Mouse (Mus musculus): ENCODE results near the gene Pdcd2l. TPM values are rescaled to one million over a fixed set of nuclear protein-coding genes. Genes with fewer than 3 reads are reported as not detected.
A peak's percentile ranks its signal among the peaks of the same experiment; 100 is the strongest.

Gene Pdcd2l
- total RNA-seq (2021): 10 to 100 TPM; 21.1 to 25.1 TPM

DNA sequence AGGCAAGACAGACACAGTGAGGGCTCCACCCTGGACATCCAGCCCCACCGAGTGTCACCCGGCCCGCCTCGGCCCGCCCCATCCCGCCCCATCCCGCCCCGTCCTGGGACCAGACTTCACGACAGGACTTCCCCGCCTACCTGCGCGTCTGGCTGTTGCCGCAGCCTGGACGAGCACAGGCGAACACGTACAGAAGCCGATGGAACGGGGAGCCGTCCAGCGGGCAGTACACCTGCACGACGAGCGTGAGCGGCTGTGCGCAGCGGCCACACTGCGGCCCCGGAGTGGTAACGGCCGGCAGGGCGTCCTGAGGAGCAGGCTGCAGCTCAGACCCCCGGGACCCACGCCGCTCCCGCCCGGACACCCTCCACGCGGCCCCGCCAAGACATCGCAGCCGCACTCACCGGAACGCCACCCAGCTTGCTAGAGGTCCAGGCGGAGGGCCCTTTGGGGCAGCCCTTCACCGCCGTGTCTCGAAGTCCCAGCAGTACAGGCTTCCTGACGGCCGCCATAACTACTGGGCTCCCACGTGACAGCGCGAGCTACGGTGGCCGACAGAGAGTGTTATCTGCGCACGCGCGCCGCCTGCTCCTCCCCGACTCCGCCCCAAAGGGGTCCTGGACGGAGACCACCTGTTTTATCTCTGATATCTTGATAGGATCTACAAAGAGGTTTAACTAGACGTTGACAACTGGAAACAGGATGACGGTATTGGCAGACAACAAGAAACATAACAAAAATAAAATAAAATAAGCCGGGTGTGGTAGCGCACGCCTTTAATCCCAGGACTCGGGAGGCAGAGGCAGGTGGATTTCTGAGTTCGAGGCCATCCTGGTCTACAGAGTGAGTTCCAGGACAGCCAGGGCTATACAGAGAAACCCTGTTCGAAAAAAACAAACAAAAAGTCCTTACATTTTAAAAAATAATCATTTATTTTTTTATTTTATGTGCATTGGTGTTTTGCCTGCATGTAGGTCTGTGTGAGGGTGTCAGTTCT is at the start of gene Pdcd2l:
TSS of gene Pdcd2l (minus strand) at position 530 of the 997 bp plus-strand sequence.
- peak; percentile 90 to 93 for DNase-seq

GRCm38 (mm10) chr7:34242176-34242575 is 45.7 kb upstream of the Pdcd2l start:
- DNase-seq: peak; percentile 51 to 53

DNA sequence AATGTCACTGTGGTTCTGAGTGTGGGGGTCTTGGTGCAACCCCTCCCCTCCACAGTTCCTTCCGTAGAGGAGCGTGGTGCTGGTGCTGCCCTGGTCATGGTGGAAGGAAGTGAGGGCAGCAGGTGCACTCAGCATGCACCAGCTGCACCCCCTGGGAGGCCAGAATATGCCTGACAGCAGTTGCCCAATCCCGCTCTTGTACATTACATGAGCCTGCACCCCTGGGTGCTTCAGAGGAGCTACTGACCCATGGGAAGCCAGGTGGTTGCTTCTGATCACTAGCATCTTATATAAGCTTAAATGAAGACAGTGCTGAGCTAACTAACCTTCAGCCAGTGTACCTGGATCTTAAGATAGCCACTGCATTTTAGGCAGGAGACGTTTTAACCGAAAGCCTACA is 41.6 kb upstream of the Pdcd2l start:
- DNase-seq: no peak

GRCm38 (mm10) chr7:34235602-34236001 is 39.1 kb upstream of the Pdcd2l start:
- DNase-seq: no peak

GRCm38 (mm10) chr7:34234610-34235561 is 38.4 kb upstream of the Pdcd2l start:
- DNase-seq: no peak

- peak; percentile 100 for DNase-seq
Observed at GRCm38 (mm10) chr7:34233909-34234609, 37.6 kb upstream of the Pdcd2l start.

DNA sequence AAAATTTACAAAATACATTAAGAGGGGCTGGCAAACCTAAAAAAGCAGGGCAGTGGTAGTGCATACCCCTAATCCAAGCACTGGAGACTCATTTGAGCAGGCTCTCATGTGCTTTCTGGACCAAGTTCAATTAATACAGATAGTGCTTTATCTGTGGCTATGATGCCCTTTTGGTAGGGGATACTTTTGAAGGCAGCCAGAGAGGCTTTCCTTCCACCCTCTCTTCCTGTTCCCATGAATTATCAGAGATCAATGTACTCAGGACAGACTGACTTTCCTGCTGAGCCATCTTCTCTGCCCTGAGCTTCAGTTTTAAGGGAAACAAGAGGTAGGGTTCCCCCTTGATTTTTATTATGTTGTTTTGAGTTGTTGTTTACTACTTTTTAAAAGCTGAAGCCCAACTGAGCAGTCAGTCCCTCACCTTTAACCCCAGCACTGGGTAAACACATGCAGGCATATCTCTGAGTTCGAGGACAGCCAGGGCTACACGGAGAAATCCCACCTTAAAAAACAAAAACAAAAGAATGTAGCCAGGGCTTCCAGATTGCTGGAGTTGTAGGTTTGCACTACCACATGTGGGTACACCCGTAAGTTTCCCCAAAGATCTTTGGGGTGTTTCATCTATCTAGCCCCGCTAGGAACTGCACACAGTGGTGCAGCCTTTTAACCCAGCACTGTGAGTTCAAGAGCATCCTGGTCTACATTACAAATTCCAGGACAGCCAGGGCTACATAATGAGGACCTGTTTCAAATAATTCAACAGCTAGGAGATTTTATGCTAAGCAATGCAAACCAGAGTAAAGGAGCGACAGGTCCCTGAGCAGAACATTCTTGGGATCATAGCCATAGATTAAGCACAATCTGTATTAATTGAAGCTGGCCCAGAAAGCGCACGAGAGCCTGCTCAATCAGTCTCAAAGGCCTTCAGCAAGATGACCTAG is 36.6 kb upstream of the Pdcd2l start:
- DNase-seq: no peak

DNA sequence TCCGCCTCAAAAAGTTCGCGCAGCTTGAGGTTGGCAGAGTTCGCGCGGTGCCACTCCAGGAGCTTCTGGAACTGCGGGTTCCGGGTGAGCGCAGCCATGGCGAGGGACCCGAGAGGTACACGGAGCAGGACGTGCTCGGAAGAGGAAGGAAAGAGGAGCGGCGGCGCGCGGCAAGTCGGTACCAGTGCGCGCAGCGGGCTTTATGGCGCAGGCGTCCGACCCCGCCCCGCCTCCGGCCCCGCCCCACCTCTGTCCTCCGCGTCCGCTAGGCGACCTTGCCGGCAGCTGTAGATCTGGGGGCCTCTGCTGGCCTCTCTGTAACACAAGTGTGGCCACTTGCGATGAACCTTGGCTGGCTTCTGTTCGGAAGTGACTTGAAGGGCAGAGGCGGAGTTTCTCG is 33.7 kb upstream of the Pdcd2l start, which contains the start of gene Gpi1:
TSS of gene Gpi1 (minus strand) at position 221 of the 400 bp plus-strand sequence.
- DNase-seq: peak; percentile 70 to 72

DNA sequence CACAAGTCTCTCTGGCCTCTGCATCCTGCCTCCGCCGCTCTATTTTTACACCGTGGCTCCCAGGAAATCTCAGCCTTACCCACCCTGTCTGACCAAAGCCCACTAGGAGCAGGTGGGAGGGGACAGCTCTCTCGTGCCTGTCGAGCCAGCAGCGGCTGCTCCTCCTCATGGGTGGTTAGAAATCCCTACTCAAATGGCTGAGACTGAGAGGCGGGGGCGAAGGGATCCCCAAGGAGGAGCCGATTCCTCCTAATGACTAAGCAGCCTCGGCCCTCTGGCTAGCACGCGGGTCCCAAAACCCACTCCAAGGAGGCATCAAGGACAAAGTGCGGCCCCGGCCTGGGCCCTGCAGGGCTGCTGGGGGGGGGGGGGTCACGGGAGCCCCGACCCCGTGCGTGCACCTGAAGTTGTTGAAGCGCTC is 33.2 kb upstream of the Pdcd2l start:
- peak; percentile 50 to 53 for DNase-seq

DNA sequence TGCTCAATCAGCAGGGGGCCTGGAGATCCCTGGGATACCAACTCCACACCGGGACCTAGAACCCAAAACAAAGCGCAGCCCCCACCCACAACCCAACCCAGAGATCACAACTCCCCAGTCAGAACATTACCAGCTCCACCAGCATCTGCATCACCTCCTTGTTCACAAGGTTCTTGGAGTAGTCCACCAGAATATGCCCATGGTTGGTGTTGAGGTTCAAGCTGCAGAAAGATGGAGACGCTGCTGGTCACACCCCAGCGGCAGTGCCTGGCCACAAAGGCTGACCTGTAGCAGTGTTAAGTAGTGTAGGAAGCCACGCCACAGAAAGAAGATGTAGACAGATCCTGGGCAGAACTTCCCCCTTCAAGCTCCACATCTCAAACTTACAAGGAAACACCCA is 32.7 kb upstream of the Pdcd2l start:
- DNase-seq: no peak

GRCm38 (mm10) chr7:34228641-34229040 is 32.2 kb upstream of the Pdcd2l start:
- DNase-seq: no peak

DNA sequence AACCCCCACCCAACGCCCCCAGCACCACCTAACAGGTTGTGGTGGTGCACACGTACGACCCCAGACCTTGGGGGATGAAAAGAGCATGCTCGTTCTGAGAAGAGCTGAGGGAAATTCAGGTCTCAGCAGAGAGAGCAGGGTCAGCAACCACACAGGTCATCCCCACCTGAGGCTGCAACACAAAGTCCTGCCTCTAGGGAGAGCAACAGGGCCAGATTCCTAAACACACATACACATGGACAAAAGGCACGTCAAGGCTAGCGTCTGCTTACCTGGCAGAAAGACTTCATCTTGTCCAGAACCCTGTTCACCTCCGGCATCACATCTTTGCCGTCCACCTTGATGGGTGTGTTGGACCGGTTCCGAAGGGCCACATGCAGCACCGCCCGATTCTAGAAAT is 30.4 kb upstream of the Pdcd2l start:
- no peak for DNase-seq

- no peak for DNase-seq
Observed at GRCm38 (mm10) chr7:34226086-34226485, 29.6 kb upstream of the Pdcd2l start.

- no peak for DNase-seq
Observed at GRCm38 (mm10) chr7:34224308-34224707, 27.8 kb upstream of the Pdcd2l start.

GRCm38 (mm10) chr7:34222340-34222739 is 25.9 kb upstream of the Pdcd2l start:
- no peak for DNase-seq

GRCm38 (mm10) chr7:34221594-34222250 is 25.3 kb upstream of the Pdcd2l start:
- no peak for DNase-seq

DNA sequence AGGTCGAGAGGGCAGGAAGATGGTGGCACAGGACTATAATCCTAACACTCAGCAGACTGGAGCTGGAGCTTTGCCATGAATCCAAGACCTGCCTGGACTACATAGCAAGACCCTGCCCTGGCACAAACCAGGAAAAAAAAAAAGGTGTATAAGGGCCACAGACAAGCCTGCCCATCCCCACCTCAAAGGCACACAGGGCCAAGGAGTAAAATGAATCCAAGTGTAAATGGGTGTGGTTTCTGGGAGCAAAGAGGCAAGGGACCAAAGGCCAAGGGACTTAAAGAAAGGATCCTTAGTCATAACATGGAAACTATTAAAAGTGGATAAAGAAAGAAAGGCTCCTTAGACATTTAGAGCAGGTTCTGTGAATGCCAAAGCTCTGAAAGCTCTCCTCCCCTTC is 22.0 kb upstream of the Pdcd2l start:
- no peak for DNase-seq

DNA sequence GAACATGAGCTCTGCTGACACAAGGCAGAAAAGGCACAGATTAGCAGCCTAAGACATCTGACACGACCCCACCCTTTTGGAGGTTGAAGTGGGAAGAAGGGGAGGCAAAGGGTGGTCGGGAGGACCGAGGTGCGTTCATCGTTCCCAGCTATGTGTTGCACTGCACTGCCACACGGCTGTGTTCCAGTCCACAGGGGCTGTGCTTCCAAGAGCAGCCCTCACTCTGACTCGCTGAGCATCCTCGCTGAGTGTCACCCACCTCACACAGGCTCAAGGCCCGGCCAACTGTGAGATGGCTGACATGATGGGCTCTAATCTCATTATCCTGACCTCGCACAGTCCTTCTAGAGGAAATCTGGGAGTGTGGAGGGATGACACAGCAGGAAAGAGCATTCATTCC is 20.0 kb upstream of the Pdcd2l start:
- DNase-seq: no peak

DNA sequence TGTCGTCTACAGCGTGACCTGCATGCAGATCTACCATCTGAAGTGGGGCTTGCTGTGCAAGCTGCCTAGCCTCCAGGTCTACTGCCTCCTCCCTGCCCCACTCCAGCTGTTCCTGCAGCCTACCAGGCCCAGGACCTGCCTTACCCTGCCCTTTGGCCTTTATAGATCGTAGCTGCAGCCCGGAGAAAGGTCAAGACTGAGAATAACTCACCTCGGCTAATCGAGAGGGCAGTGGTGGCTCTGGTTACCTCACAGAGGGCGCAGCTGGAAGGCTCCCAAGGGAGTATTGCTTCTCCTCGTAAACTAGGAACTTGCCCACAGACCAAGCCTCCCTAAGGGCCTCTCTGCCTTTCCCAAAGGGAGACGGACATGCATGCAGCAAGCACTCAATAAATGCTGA is 19.0 kb upstream of the Pdcd2l start:
- no peak for DNase-seq

- DNase-seq: no peak
Observed at GRCm38 (mm10) chr7:34214644-34215043, 18.2 kb upstream of the Pdcd2l start.

Measured in layer of hippocampus, postnatal 36 days (tissue).